Mouse (Mus musculus) erythroblast, embryonic 14.5 days (primary cell): ENCODE measurements at regions not wholly inside any gene's neighbourhood (a gene's known extent, or its start where the extent isn't known, plus 50 kb on each side); places are given as distances from the start of the nearest gene placed in this dataset.

Experiments
- GATA1 ChIP-seq: IDR thresholded peaks from 2 replicates; pipeline ENCODE4 v1.6.1; 2012; ENCODE audit warnings: low read length, inconsistent platforms, mixed read lengths
- TAL1 ChIP-seq: IDR thresholded peaks from 3 replicates; pipeline ENCODE4 v1.6.1; 2012; ENCODE audit warnings: low read length, inconsistent platforms, mixed read lengths

DNA sequence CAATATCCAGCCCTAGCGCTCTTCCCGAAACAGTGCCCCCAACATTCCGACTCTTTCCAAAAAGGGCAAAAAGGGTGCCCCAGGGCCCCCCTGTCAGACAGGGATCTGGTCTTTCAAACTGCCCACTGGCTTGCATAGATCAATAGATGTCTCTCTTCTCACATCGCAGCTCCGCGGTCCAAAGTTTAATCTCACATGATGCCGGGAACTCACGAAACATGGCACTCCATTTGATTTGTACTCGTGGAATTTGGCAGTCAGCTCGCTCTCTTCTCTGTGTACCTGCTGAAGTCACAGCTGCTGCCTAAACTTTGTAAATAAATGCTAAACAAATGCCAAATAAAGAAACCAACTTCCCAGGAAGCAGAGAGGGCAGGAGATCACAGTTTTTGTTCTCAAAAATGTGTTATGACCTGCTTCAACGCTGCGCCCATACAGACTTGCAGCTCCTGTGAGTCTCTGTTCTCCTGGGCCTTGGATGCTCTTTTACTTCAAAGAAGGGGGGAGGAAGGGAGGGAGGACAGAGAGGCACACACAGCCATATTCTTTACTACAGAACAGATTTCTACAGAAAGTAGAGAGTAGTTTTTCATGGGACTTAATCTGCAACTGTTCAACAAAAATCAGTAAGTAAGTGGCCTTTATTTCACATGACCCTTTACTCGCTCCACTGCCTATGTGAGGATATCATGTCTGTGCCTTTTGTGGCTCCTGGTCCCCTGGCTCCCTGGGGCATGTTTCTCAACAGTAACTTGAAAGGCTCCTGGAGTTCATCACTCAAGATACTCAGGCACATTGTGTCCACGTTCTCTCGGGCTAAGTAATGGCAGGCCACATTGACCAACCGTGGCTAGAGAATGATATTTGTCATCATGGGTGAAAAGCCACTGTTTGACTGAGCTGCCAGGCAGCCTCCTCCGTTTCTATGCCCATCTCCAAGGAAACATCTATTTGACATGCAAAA is 254.6 kb downstream of the Dhx15 start:
- TF ChIP-seq GATA1 (no peak), TAL1 (no peak)
